Mouse (Mus musculus) cerebellum, postnatal 36 days (tissue): ENCODE measurements around the gene Snx12.
A peak's percentile ranks its signal among the peaks of the same experiment; 100 is the strongest.
"Not testable (repeated sequence)": the region's sequence is repeated elsewhere in the genome, so short reads cannot be mapped to it uniquely, and the experiment has no call there.

ENCODE experiments used
- DNase-seq, 2 experiments: peaks; one replicate each; pipeline ENCODE4 v3.0.0; 2021 to 2022; ENCODE audit warnings: mixed read lengths in 2 of 2

Snx12 gene

GRCm38 (mm10) chrX:101131992-101132791 lies 90.2 kb downstream of the Snx12 start:
- peak; percentile 2 to 26 for DNase-seq

DNA sequence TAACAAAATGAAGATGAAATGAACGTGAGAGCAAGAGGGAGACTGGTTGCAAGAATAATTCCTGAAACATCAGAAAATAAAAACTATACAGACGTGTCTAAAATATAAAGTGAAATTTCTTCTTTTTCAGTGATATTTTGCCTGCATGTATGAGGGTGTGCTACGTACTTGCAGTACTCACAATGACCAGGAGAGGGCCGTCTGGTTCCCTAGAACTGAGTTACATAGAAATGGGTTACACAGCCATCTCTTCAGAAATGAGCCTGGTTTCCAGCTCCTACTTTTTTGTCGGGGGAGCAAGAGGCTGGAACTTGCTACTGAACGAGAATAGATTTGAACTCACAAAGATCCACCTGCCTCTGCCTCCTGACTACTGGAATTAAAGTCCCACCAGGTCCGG lies 91.4 kb downstream of the Snx12 start:
- DNase-seq, result peak; percentile 72 to 78

GRCm38 (mm10) chrX:101128559-101128958 lies 93.8 kb downstream of the Snx12 start:
- no peak for DNase-seq

DNA sequence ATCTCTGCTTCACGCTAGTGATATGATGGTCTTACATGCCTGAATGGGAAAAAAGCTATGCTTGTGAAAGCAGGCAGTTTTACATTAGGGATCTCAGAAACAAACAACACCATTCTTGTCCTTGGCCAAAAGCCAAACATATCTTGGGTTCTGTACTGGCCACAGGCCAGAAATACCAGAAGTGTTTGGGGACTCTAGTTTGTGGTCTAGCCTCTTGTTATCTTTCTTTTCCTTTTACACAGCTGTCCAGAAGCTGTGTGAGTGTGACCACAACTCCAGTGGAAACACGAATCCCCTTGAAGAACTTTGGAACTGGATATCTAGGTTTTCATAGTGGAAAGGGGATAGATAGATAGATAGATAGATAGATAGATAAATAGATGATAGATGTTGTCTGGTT lies 95.4 kb downstream of the Snx12 start:
- no peak for DNase-seq

- DNase-seq, result no peak
These were observed 95.8 kb downstream of the Snx12 start for GRCm38 (mm10) chrX:101126474-101126955.

GRCm38 (mm10) chrX:101120546-101120945 lies 101.8 kb downstream of the Snx12 start:
- no peak for DNase-seq

DNA sequence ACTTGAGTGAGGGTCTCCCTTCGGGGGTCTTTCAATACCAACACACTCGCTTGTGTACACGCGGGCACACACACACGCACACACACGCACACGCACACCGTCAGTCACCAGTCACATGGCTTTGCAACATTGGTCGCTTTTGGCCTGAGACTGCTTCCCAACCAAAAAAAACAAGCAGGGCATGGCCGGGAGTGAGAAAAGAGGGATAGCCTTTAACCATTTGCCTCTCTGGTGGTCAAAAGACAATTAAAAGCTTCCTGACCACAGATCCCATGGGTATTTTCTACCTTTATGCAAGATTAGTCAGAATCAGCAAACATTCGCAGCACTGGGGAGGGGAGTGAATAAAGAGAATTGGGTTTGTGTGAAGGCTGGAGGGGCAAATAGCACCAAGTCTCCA lies 136.4 kb downstream of the Snx12 start, which contains the start of gene Slc7a3:
Gene Slc7a3, minus strand, starts transcription at position 101 of the 400 bp plus-strand sequence.
- peak in 1 of 2 experiments; percentile 2 for DNase-seq

DNA sequence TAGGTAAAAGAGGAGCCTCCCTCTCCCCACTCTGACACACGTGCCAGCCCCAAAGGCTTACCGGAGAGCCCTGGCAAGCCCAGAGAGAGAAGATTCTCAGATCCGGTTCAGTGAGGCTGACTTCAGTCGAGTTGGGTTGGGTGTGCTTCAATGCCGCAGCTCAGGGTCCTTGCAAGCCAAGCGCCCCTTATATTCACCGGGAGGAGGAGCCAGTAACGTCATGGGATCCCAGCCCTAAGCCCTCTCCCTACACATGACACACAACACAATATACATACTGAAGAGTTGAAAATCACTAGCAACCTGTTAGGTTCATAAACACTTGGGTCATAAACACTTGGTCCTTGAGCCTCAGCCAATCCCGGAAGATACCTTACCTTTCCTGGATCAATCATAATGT lies 137.2 kb downstream of the Snx12 start:
- not testable (repeated sequence) for DNase-seq

- DNase-seq, result no peak
These were observed 138.2 kb downstream of the Snx12 start for GRCm38 (mm10) chrX:101084192-101084591.

DNA sequence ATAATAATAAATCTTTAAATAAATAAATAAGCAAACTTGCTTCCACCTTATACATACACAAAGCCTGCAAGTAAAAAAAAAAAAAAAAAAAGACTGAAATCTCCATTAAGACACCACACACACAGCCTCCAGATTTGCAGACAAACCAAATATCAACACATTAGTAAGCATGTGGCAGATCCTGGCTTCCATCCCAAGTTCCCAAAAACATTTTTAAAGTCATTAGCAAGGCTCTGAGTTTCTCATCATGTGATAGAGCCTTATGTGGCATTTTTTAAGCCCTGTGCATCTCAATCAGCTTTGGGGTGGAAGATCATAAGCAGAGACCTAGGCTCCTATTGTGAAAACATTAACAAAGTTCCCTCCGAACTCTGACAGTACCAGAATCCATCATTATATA lies 157.1 kb downstream of the Snx12 start:
- DNase-seq, result no peak

DNA sequence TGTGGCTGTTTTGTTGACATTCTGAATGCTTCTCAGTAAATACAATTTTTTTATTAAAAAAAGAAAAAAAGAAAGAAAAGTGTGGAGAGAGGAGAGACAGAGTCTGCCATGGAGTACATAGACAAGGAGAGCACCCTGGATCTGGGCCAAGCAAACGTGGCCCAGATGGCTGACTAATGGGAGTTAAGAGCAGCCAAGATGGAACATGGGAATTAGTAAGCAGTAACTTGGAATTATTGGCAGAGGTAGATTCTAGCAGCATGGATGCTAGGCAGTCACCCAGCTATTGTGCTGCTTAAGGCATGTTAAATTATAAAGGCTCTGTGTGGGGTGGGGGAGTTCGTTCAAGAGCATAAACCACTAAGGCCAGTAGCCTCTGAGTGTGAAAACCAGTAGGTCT lies 158.9 kb downstream of the Snx12 start:
- peak; percentile 11 to 13 for DNase-seq

DNA sequence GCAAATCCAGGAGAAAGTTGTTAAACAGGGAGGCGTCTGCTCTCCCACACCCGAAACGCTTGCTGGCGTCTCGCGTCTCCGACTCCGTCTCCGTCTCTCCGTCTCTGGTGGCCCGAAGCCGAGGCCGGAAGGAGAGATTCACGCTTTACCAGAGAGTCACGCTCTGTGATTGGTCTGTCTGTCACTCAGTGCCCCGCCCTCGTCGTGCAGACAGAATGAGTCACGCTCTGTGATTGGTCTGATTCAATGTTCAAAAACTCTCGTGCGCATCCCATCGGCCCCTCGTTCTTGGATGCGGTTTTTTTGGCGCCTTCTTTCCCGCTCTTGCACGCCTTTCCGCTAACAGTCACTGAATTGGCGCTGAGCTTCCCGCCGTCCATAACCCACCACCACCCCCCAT lies 162.8 kb downstream of the Snx12 start, which contains the start of gene Tex11:
Gene Tex11, minus strand, starts transcription at position 127 of the 400 bp plus-strand sequence.
- no peak for DNase-seq
